Mouse (Mus musculus) embryonic fibroblast, embryonic 13.5 days (primary cell): ENCODE results near the gene Lama5.
A peak's percentile ranks its signal among the peaks of the same experiment; 100 is the strongest.

ENCODE experiments used
- CTCF ChIP-seq: IDR thresholded peaks from 2 replicates; pipeline ENCODE4 v1.5.1; 2011; ENCODE audit warnings: mild to moderate bottlenecking, control low read depth, low read length, moderate library complexity, borderline replicate concordance; ENCODE audit not compliant: insufficient read depth
- POLR2A ChIP-seq: IDR thresholded peaks from 2 replicates; pipeline ENCODE4 v1.6.1; 2011; ENCODE audit warnings: low read depth, mild to moderate bottlenecking, control low read depth, low read length, moderate library complexity

DNA sequence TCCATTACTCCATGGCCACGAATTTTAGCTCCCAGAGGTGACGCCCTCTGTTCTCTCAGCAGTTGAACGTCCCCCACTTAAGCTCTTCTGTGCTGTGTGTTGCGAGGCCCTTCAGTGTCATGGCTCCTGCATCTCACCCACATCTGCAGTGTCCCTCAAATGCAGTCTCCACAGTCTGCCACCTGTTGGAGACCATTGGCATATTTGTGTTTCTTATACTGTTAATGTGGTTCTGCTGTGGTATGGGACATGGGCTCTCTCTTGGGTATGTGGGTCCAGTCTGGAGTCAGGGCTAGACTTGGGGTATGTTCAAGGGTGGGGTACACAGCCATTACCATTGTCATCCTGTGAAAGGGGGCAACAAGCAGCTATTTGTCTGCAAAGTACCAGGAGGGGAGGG is 52.5 kb downstream of the Lama5 start:
- TF ChIP-seq CTCF (peak; percentile 8; the same call in 1 of the 2 replicates), POLR2A (no peak)
